Mouse (Mus musculus): Measurements from ENCODE around the gene Arf5. TPM values are rescaled to one million over a fixed set of nuclear protein-coding genes. Genes with fewer than 3 reads are reported as not detected.

Arf5 gene
- total RNA-seq, 2 experiments from 2014 or later = 295 to 301 TPM

GRCm38 (mm10) chr6:28474839-28475238 is 51.5 kb downstream of the Arf5 start, which contains the start of gene Snd1:
Snd1 (plus strand) TSS chr6:28475139.
- intact Hi-C loops (cut with DNase I) = no loop called here
- DNase-seq (ENCODE audit: low spot score in 2 of 2) = no peak

Other genes with a start within 250 kb of the Arf5 start
- 10 to 100 TPM; 21.0 to 22.6 TPM for gene Zfp800, start 25.6 kb upstream of the Arf5 start, total RNA-seq (2021)
- not detected for gene Fscn3, start 4.2 kb downstream of the Arf5 start, total RNA-seq (2021)
- gene Gcc1, start 4.8 kb downstream of the Arf5 start, total RNA-seq (2021) = 10 to 100 TPM; 17.6 to 19.6 TPM
- not detected for gene Pax4, start 25.8 kb downstream of the Arf5 start, total RNA-seq (2021)
- 10 to 100 TPM; 80.5 to 88.1 TPM for gene Snd1, start 51.6 kb downstream of the Arf5 start, total RNA-seq (2021)